Mouse (Mus musculus): ENCODE data around the gene Wwc1. TPM values are rescaled to one million over a fixed set of nuclear protein-coding genes. Genes with fewer than 3 reads are reported as not detected.

Wwc1 gene
- polyA plus RNA-seq, 1 experiment from 2014 or later: 6.5 TPM

DNA sequence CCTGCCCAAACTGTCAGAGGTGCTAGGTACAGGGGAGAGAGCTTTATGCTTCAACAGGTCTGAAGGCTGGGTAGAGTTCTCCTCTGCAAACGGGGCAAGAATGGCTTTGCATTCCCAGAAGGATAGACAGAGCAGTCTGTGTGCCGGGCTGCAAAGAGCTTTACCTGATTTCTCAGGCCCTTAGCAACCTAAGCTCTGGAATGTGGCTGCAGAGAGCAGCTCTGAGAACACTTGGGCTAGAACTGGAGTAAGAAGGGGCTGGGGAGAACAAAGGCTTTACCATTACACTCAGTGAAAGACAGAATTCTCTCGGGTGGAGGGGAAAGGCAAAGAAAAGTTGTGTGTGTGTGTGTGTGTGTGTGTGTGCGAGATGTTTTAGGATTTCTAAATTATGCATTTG lies 86.9 kb downstream of the Wwc1 start:
- H3K27me3 ChIP-seq (ENCODE audit: control insufficient read depth, insufficient read depth, low read length): no peaks in the 10 kb centered on the region
- 51% methylated on average over 4 of the region's 4 CpGs for WGBS
- no peak overlapping the region for H3K4me2 ChIP-seq (ENCODE audit: low read depth)
- no peaks in the 10 kb centered on the region for H3K9me3 ChIP-seq (ENCODE audit: control insufficient read depth, low read length)
- no peaks in the 10 kb centered on the region for H3K36me3 ChIP-seq (ENCODE audit: control insufficient read depth, insufficient read depth, low read length)
- H3K27ac ChIP-seq (ENCODE audit: low read depth, low read length): 0 out of 2 replicates have a peak overlapping the region, but pooled peaks have one; percentile 24
- peaks cover 6% of the 10 kb centered on the region for H3K4me1 ChIP-seq (ENCODE audit: control insufficient read depth, insufficient read depth, low read length)
- H3K9ac ChIP-seq (ENCODE audit: low read length): no peak overlapping the region; the same call in 1 of the 2 replicates
- no peak overlapping the region for H3K4me3 ChIP-seq (ENCODE audit: low read depth, low read length)
- peak; percentile 16 for DNase-seq (ENCODE audit: low spot score)
- ATAC-seq (ENCODE audit: insufficient read depth, low FRiP score, low TSS enrichment): 0 out of 2 replicates have a peak, but pooled peaks have one; percentile 36

- H3K36me3 ChIP-seq (ENCODE audit: control insufficient read depth, insufficient read depth, low read length): no peaks in the 10 kb centered on the region
- 0 out of 2 replicates have a peak overlapping the region, but pooled peaks have one; percentile 24 for H3K27ac ChIP-seq (ENCODE audit: low read depth, low read length)
- DNase-seq (ENCODE audit: low spot score) (no peak), ATAC-seq (ENCODE audit: insufficient read depth, low FRiP score, low TSS enrichment) (no peak)
- H3K4me1 ChIP-seq (ENCODE audit: control insufficient read depth, insufficient read depth, low read length): peaks cover 6% of the 10 kb centered on the region
- H3K9ac ChIP-seq (ENCODE audit: low read length): no peak overlapping the region
- H3K9me3 ChIP-seq (ENCODE audit: control insufficient read depth, low read length): no peaks in the 10 kb centered on the region
- H3K4me2 ChIP-seq (ENCODE audit: low read depth): no peak overlapping the region
- H3K27me3 ChIP-seq (ENCODE audit: control insufficient read depth, insufficient read depth, low read length): no peaks in the 10 kb centered on the region
- no peak overlapping the region for H3K4me3 ChIP-seq (ENCODE audit: low read depth, low read length)
- WGBS: 44% methylated on average over 10 of the region's 10 CpGs
Measured at GRCm38 (mm10) chr11:35893018-35893421, 87.3 kb downstream of the Wwc1 start.

DNA sequence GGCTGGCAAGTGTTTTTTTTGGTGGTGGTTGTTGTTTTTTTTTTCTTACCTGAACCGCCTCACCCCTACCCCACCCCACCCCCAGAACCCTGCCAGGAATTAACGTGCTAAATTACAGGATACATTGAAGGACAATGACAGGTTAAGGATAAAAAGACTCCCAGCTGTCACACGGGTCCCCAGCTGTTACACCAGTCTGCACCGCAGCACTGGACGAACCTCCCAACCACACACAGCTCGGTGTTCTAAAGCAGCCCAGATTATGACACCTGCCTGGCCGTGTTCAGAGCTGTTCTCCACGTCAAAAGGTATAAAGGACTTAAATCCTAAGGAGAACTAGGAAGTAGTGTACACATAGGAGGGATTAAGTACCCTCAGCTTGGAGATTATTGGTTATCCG lies 88.0 kb downstream of the Wwc1 start:
- H3K9ac ChIP-seq (ENCODE audit: low read length): no peak overlapping the region
- DNase-seq (ENCODE audit: low spot score) (no peak), ATAC-seq (ENCODE audit: insufficient read depth, low FRiP score, low TSS enrichment) (no peak)
- H3K4me1 ChIP-seq (ENCODE audit: control insufficient read depth, insufficient read depth, low read length): peaks cover 6% of the 10 kb centered on the region
- H3K36me3 ChIP-seq (ENCODE audit: control insufficient read depth, insufficient read depth, low read length): no peaks in the 10 kb centered on the region
- H3K27ac ChIP-seq (ENCODE audit: low read depth, low read length): no peak overlapping the region
- H3K4me2 ChIP-seq (ENCODE audit: low read depth): no peak overlapping the region
- H3K4me3 ChIP-seq (ENCODE audit: low read depth, low read length): no peak overlapping the region
- H3K27me3 ChIP-seq (ENCODE audit: control insufficient read depth, insufficient read depth, low read length): no peaks in the 10 kb centered on the region
- 74% methylated on average over 9 of the region's 9 CpGs for WGBS
- H3K9me3 ChIP-seq (ENCODE audit: control insufficient read depth, low read length): no peaks in the 10 kb centered on the region

DNA sequence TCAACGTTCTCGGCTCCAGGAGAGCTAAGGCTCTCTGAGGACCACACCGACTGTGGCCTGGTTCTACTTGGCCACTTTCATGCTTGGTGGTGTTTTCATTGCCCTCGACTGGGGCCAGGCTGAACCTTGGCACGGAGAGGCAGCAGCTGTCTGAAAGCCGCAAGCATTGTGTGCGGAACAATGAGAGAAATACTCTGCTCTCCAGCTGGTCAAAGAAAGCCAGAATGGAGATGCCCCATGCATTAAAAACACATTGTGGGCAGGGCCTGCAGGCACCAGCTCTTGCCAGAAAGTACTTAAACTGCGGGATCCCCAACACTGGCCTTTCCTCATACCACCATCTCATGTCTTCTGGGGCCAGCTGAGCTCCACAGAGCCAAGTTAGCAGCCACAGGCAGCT lies 91.5 kb downstream of the Wwc1 start:
- ATAC-seq (ENCODE audit: insufficient read depth, low FRiP score, low TSS enrichment) (no peak), DNase-seq (ENCODE audit: low spot score) (peak; percentile 36)
- no peak overlapping the region for H3K27ac ChIP-seq (ENCODE audit: low read depth, low read length)
- H3K9ac ChIP-seq (ENCODE audit: low read length): no peak overlapping the region
- peaks cover 6% of the 10 kb centered on the region for H3K4me1 ChIP-seq (ENCODE audit: control insufficient read depth, insufficient read depth, low read length)
- no peak overlapping the region for H3K4me3 ChIP-seq (ENCODE audit: low read depth, low read length)
- H3K27me3 ChIP-seq (ENCODE audit: control insufficient read depth, insufficient read depth, low read length): no peaks in the 10 kb centered on the region
- H3K36me3 ChIP-seq (ENCODE audit: control insufficient read depth, insufficient read depth, low read length): no peaks in the 10 kb centered on the region
- H3K9me3 ChIP-seq (ENCODE audit: control insufficient read depth, low read length): no peaks in the 10 kb centered on the region
- 73% methylated on average over 8 of the region's 8 CpGs for WGBS
- H3K4me2 ChIP-seq (ENCODE audit: low read depth): no peak overlapping the region

GRCm38 (mm10) chr11:35882777-35883176 lies 97.5 kb downstream of the Wwc1 start:
- no peak overlapping the region for H3K9ac ChIP-seq (ENCODE audit: low read length)
- ATAC-seq (ENCODE audit: insufficient read depth, low FRiP score, low TSS enrichment) (no peak), DNase-seq (ENCODE audit: low spot score) (no peak)
- WGBS: 93% methylated on average over 6 of the region's 6 CpGs
- H3K4me2 ChIP-seq (ENCODE audit: low read depth): no peak overlapping the region
- H3K4me1 ChIP-seq (ENCODE audit: control insufficient read depth, insufficient read depth, low read length): peaks cover 3% of the 10 kb centered on the region
- H3K4me3 ChIP-seq (ENCODE audit: low read depth, low read length): no peak overlapping the region
- no peaks in the 10 kb centered on the region for H3K36me3 ChIP-seq (ENCODE audit: control insufficient read depth, insufficient read depth, low read length)
- H3K27me3 ChIP-seq (ENCODE audit: control insufficient read depth, insufficient read depth, low read length): no peaks in the 10 kb centered on the region
- H3K27ac ChIP-seq (ENCODE audit: low read depth, low read length): no peak overlapping the region
- no peaks in the 10 kb centered on the region for H3K9me3 ChIP-seq (ENCODE audit: control insufficient read depth, low read length)

- H3K4me3 ChIP-seq (ENCODE audit: low read depth, low read length): no peak overlapping the region
- 52% methylated on average over 4 of the region's 4 CpGs for WGBS
- no peak overlapping the region; the same call in 1 of the 2 replicates for H3K27ac ChIP-seq (ENCODE audit: low read depth, low read length)
- H3K9ac ChIP-seq (ENCODE audit: low read length): no peak overlapping the region
- no peaks in the 10 kb centered on the region for H3K9me3 ChIP-seq (ENCODE audit: control insufficient read depth, low read length)
- H3K4me1 ChIP-seq (ENCODE audit: control insufficient read depth, insufficient read depth, low read length): peaks cover 4% of the 10 kb centered on the region
- H3K27me3 ChIP-seq (ENCODE audit: control insufficient read depth, insufficient read depth, low read length): no peaks in the 10 kb centered on the region
- H3K4me2 ChIP-seq (ENCODE audit: low read depth): no peak overlapping the region
- no peak for ATAC-seq (ENCODE audit: insufficient read depth, low FRiP score, low TSS enrichment)
- no peaks in the 10 kb centered on the region for H3K36me3 ChIP-seq (ENCODE audit: control insufficient read depth, insufficient read depth, low read length)
- no peak for DNase-seq (ENCODE audit: low spot score)
Measured at GRCm38 (mm10) chr11:35878559-35878897, 101.8 kb downstream of the Wwc1 start.

DNA sequence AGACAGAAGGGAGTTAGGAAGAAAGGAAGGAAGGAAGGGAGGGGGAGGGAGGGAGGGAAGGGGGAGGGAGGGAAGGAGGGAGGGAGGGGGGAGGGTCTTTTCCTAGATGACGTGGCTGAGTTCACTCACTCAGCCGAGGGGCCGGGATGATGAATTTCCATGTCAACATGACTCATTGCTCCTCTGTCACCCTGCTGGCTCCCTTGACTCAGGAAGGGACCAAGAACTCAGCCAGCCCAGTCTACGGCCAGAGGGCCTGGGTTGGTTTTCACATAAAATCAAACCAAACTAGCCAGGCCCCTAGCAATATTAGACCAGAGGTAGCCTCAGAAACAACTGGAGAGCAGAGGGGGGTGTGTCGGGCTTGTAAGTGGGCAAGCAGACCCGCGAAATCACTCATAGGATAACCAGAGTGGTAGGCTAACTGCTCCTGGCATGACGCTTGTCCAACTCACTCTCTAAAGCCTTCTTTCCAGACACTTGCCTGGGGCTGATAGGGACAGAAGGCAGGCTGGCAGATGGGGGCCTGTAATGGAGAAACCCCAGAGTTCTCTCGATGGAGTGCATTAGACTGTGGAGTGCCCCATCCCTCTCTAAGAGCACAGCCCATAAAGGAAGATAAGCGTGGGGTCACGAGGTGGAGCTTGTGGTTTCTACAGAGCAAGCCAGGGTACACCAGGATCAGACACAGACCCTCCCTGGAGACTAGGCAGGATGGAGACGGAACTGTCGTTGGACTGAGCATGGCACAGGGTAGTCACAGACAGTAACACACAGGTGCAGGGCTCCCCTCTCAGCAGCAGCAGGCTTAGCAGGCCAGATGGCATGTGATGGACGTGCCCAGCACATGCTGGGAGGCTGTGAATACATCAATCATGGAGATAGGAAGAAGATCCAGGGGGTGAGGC lies 102.4 kb downstream of the Wwc1 start:
- ATAC-seq (ENCODE audit: insufficient read depth, low FRiP score, low TSS enrichment): peak; percentile 64
- H3K9me3 ChIP-seq (ENCODE audit: control insufficient read depth, low read length): no peaks in the 10 kb centered on the region
- H3K27ac ChIP-seq (ENCODE audit: low read depth, low read length): peak overlapping the region; percentile 53; the same call in 1 of the 2 replicates
- H3K4me2 ChIP-seq (ENCODE audit: low read depth): no peak overlapping the region
- H3K4me3 ChIP-seq (ENCODE audit: low read depth, low read length): no peak overlapping the region
- no peaks in the 10 kb centered on the region for H3K27me3 ChIP-seq (ENCODE audit: control insufficient read depth, insufficient read depth, low read length)
- DNase-seq (ENCODE audit: low spot score): no peak
- no peak overlapping the region for H3K9ac ChIP-seq (ENCODE audit: low read length)
- peaks cover 4% of the 10 kb centered on the region for H3K4me1 ChIP-seq (ENCODE audit: control insufficient read depth, insufficient read depth, low read length)
- no peaks in the 10 kb centered on the region for H3K36me3 ChIP-seq (ENCODE audit: control insufficient read depth, insufficient read depth, low read length)
- whole genome bisulfite sequencing: 54% methylated on average over 14 of the region's 14 CpGs

GRCm38 (mm10) chr11:35873624-35874244 lies 106.6 kb downstream of the Wwc1 start:
- H3K4me2 ChIP-seq (ENCODE audit: low read depth): no peak overlapping the region
- no peak overlapping the region for H3K27ac ChIP-seq (ENCODE audit: low read depth, low read length)
- no peak overlapping the region for H3K4me3 ChIP-seq (ENCODE audit: low read depth, low read length)
- DNase-seq (ENCODE audit: low spot score) (peak; percentile 51), ATAC-seq (ENCODE audit: insufficient read depth, low FRiP score, low TSS enrichment) (peak; percentile 29; the same call in 1 of the 2 replicates)
- 44% methylated on average over 21 of the region's 21 CpGs for WGBS
- no peaks in the 10 kb centered on the region for H3K9me3 ChIP-seq (ENCODE audit: control insufficient read depth, low read length)
- H3K36me3 ChIP-seq (ENCODE audit: control insufficient read depth, insufficient read depth, low read length): no peaks in the 10 kb centered on the region
- H3K4me1 ChIP-seq (ENCODE audit: control insufficient read depth, insufficient read depth, low read length): peaks cover 4% of the 10 kb centered on the region
- H3K9ac ChIP-seq (ENCODE audit: low read length): no peak overlapping the region
- H3K27me3 ChIP-seq (ENCODE audit: control insufficient read depth, insufficient read depth, low read length): no peaks in the 10 kb centered on the region
